Mouse (Mus musculus): ENCODE results near the gene Mgat3.

Mgat3 gene

GRCm38 (mm10) chr15:80173001-80173771 is at the start of gene Mgat3:
Gene Mgat3, plus strand, starts transcription at chr15:80173721.
- no peak for DNase-seq (ENCODE audit: low spot score in 2 of 2)

DNA sequence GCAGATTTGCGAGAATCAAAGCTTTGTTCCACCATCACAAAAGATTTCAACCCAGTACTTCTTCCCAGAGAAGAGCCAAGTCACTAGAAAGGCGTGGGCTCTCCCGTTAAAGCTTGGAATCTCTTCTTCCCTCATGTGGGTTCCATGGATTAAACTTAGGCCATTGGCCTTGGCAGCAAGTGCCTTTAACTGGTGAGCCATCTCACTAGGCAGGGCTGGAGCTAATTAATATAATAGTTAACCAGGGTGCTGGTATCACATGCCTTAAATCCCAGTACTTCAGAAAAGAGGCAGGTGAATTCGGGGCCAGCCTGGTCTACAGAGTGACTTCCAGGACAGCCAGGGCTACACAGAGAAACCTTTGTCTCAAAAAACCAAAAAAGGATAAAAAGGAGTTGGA is 48.9 kb upstream of the Mgat3 start:
- DNase-seq (ENCODE audit: low spot score in 2 of 2) = no peak

DNA sequence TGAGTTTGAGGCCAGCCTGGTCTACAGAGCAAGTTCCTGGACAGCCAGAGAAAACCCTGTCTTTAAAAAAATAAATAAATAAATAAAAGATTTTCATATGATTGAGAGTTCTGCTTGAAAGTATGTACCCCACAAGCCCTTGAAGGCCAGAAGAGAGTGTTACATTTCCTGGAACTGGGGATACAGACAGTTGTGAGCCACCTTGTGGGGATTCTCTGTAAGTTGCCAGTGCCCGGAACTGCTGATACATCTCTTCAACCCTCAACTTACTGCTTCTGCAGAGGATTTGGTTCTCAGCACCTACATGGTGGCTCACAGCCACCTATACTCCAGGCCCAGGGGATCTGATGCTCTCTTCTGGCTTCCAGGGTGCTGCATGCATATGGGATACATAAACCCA is 46.3 kb upstream of the Mgat3 start:
- no peak for DNase-seq (ENCODE audit: low spot score in 2 of 2)

- no peak for DNase-seq (ENCODE audit: low spot score in 2 of 2)
These were observed 43.5 kb upstream of the Mgat3 start for GRCm38 (mm10) chr15:80129982-80130381.

- peak in 1 of 2 experiments; percentile 29 for DNase-seq (ENCODE audit: low spot score in 2 of 2)
These were observed 42.8 kb upstream of the Mgat3 start for GRCm38 (mm10) chr15:80130689-80131088.

DNA sequence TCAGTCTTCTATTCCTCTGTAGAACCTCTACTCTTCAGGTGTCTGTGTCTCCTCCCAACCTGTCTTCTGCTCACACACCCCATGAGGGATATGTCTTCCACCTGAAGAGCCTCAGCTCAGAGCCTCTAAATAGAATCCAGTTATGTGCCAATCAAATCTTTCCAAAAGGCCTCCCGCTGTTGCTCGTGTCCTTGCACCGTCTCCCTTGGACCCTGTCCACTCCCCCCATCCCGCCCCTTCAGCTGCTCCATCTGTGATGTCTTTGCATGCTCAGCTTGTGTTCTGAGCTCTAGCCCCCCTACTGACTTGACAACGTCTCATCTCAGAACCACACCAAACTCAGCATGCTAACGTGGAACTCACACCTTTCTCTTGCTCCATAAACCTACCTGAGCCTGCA is 42.1 kb upstream of the Mgat3 start:
- DNase-seq (ENCODE audit: low spot score in 2 of 2) = no peak

GRCm38 (mm10) chr15:80132452-80132851 is 41.1 kb upstream of the Mgat3 start:
- DNase-seq (ENCODE audit: low spot score in 2 of 2) = no peak

DNA sequence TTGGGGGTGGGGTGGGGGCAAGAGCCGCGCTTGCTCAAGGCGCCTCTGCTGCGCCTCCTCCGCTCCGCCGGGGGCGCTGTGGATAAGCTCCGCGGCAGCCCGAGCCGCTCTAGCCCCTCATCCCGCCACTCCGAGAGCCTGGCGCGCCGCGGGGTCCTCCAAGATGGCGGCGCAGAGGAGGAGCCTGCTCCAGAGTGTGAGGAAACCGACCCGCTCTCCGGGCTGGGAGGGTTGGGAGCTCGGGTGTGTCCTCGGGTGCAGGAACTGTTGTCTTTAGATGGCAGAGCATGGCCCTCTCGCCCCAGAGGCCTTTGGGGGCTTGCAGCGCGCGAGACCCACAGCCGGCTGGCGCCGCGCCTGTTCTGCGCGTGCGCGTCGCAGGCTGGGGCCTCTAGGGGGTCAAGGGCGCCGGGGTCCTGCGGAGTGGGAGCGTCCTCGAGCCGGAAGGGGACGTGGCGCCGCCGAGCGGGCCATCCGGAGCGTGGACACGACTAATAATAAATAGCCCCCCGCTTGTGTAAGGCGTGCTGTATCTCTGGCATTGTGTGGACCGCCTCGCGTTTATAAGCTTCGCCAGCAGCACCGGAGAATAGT is 40.4 kb upstream of the Mgat3 start, which contains the start of gene Tab1:
Gene Tab1, plus strand, starts transcription at position 135 of the 594 bp plus-strand sequence.
- DNase-seq (ENCODE audit: low spot score in 2 of 2) = peak; percentile 81 to 89

DNA sequence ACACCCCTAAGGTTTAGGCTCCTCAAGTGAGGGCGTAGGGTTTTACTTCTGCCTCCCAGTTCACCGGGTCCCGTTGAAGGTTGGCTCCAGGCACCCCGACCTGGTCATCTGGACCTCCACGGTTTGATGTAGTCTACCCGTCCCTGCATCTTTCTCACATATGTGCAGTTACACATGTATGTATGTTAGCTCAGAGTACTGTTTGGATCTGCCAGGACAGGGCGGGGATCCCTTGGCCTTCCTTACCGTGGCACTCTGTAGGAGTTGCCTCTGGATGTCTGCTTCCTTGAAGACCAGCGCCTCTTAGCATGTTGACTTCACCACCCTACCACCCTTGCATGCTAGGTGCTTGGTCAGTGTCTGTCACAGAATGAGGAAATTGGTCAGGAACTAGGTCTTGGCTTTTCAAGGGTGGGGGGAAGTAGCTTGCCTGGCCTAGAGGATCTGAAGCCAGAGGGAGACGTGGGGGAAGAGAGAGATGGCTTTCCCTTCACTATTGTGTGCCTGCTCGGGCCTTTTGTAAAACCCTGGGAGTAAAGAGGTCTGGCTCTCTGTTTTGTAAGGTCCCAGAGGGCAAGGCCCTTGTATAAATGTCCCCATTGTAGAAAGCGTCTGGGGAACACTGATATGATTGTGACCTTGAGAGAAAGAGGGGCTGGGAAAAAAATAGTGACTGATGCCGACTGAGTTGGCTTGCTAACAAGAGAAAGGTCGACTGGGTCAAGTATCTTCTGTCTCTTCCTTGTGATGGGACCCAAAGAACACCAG is 39.7 kb upstream of the Mgat3 start:
- DNase-seq (ENCODE audit: low spot score in 2 of 2) = peak in 1 of 2 experiments; percentile 18

DNA sequence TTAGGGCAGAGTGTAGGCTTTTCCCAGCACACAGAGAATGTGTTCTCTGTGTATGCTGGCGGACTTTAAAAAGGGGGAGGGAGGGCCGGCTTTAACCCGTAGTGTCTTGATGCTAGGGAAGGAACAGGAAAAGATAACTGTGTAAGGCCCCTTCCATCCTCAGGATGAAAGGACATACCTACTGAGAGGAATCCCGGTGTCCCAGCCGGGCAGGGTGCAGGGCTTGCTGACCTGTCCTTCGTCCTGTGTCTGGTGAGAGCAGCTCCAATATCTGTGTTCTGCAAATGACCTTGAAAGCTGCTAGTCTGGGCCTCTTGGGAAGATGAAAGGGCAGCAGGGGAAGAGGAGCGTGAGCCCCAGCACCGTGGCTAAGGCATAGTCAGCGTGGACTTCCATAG is 39.1 kb upstream of the Mgat3 start:
- DNase-seq (ENCODE audit: low spot score in 2 of 2) = no peak

- no peak for DNase-seq (ENCODE audit: low spot score in 2 of 2)
These were observed 38.0 kb upstream of the Mgat3 start for GRCm38 (mm10) chr15:80135499-80135898.

- DNase-seq (ENCODE audit: low spot score in 2 of 2) = no peak
These were observed 36.9 kb upstream of the Mgat3 start for GRCm38 (mm10) chr15:80136645-80137044.

DNA sequence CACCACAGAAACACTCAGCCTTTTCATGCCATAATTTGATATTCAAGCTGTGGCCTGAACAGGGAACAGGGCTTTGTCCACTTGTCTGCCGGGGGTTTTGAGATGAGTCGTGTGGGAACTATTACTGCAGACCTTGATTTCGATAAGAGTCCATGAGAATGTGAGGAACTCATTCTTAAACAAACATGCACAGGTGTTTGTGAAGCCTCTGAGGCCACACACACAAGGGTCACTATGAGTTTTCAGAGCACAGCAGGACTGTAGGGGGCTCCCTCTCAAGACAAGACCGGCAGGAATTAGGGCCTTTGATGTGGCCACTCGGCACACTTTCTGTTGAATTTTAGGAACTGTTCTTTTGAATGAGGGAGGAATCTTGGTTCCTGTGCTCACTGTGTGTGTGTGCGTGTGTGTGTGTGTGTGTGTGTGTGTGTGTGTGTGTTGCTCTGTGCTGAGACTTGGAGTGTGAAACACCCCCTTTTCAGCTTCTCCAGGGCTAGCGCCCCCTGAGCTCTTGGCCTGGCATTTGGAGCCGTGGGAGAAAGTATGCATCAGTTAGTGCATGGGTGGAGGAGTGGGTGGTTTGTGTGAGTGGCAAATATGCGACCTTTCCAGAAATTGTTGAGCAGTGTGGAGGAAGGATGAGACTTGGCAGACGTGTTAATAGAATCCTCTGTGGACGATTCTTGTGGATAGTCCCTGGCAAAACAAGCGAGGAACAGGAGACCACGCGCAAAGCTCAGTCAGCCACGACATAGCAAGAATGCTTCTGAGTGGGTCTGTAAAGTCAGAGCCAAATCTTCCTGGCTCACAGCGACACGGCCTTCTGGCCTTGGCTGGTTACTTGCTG is 35.4 kb upstream of the Mgat3 start:
- DNase-seq (ENCODE audit: low spot score in 2 of 2) = no peak

- no peak for DNase-seq (ENCODE audit: low spot score in 2 of 2)
These were observed 33.2 kb upstream of the Mgat3 start for GRCm38 (mm10) chr15:80140302-80140701.

DNA sequence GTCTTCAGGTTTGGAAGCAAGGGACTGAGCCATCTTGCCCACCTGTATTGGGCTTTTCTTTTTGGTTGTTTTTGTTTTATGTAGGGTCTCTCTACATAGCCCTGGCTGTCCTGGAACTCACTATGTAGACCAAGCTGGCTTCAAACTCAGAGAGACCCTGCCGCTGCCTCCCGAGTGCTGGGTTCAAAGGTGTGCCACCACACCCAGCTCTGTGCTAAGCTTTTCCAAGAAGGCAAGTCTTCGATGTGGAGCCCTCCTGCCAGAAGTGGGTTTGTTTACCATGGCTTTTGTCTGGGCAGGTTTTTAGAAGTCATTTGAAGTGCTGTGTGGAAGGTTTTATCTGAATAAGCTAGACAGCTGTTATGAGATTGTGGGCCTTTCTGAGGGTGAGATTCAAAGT is 32.6 kb upstream of the Mgat3 start:
- no peak for DNase-seq (ENCODE audit: low spot score in 2 of 2)

DNA sequence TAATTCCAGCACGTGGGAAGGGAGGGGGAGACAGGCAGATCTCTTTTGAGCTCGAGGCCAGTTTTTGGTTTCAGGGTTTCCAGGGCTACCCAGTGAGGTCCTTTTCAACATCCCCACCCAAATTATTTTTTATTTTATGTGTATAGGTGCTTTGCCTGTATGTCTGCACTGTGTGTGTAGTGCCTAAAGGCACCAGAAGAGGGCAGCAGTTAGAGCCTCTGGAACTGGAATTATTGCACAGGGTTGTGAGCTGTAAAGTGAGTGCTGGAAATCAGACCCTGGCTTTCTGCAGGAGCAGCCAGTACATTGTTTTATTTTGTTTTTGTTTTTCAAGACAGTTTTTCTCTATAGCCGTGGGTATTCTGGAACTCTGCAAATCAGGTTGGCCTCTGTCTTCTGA is 31.4 kb upstream of the Mgat3 start:
- DNase-seq (ENCODE audit: low spot score in 2 of 2) = no peak

DNA sequence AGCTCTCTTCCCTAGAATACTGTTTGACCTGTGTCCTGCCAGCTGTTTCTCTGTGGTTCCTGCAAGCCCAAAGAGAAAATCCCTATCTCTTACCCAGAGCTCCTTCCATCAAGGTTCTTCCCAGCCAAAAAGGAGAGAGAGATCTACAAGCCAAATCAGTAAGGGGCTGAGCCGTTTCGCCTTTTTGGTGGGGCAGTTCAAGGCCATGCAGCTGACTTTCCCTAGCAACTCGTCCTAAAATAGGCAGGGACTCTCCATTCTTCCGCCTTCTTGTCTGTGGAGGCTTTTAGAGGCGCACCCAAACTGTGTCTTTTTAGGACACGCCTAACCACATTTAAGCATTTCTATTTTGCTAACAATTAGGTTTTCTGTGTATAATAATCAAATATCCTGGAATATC is 29.8 kb upstream of the Mgat3 start:
- DNase-seq (ENCODE audit: low spot score in 2 of 2) = no peak

DNA sequence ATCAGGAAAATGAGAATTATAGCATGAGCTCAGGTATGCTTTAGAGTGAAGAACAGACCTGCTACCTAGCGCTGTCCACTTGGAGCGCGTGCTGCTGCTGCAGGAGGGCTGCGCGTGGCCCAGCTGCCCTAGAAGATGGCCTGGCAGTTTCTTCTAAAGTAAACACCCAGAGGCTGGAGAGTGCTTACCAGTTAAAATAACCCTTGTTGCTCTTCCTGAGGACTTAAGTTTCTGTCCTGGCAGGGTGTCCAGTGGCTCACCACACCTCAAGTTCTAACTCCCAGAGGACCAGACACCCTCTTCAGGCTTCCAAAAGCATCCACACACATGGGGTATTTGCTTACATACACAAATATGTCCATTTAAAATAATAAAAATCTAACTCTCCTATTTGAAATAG is 28.1 kb upstream of the Mgat3 start:
- DNase-seq (ENCODE audit: low spot score in 2 of 2) = no peak

GRCm38 (mm10) chr15:80146153-80146552 is 27.4 kb upstream of the Mgat3 start:
- DNase-seq (ENCODE audit: low spot score in 2 of 2) = no peak

DNA sequence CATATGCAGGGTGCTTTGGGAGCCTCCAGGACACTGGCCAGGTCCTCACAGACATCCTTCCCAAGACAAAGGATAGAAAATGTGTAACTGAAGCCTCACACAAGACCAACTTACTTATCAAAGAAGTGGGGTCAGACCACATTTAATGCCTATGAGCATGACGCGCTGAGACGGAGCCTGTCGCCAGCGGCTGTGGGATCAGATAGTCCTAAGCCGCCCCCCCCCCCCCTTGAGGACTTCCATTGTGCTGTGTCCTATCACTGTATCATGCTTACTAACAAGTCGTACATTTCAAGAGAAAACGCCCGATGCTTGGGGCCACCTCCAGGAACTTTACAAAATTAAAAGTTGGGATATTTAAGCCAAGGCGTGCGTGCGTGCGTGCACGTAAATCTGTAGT is 26.4 kb upstream of the Mgat3 start:
- DNase-seq (ENCODE audit: low spot score in 2 of 2) = no peak

GRCm38 (mm10) chr15:80147511-80147910 is 26.0 kb upstream of the Mgat3 start:
- no peak for DNase-seq (ENCODE audit: low spot score in 2 of 2)

- DNase-seq (ENCODE audit: low spot score in 2 of 2) = no peak
These were observed 25.0 kb upstream of the Mgat3 start for GRCm38 (mm10) chr15:80148565-80148964.

Measured in spleen, postnatal 14 days (tissue).